Mouse (Mus musculus) erythroblast, embryonic 14.5 days (primary cell): ENCODE results near the gene Cd36.

ENCODE experiments used
- GATA1 ChIP-seq: IDR thresholded peaks from 2 replicates; pipeline ENCODE4 v1.6.1; 2012; ENCODE audit warnings: low read length, inconsistent platforms, mixed read lengths
- TAL1 ChIP-seq: IDR thresholded peaks from 3 replicates; pipeline ENCODE4 v1.6.1; 2012; ENCODE audit warnings: low read length, inconsistent platforms, mixed read lengths

DNA sequence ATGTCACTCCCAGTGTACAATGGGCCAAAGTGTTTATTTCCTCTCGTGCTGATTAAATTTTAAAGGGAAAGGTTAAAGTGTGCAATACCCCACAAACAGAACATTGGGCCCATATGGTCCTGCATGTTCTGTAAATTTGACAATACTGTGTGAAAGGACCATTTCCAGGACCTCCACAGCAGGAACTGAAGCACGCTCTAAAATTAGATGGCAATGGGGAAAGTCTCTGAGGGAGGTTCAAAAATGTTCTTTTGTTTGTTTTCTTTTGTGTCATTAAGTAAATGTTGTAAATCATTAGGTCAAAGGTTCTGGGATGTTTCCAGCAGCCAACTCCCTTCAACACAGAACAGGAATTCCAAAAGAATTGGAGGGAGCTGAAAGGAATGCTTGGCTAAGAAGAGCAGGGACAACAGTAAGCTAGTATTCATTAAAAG lies 35.5 kb upstream of the Cd36 start:
- TF ChIP-seq GATA1 (no peak), TAL1 (no peak)
